Mouse (Mus musculus) CD4-positive, CD25-positive, alpha-beta regulatory T cell, adult 2 months (primary cell): ENCODE measurements at regions not wholly inside any gene's neighbourhood (a gene's known extent, or its start where the extent isn't known, plus 50 kb on each side); places are given as distances from the start of the nearest gene placed in this dataset.

ENCODE experiments used
- DNase-seq: peaks from one replicate; pipeline ENCODE4 v3.0.0-alpha.2; 2012; ENCODE audit warnings: low read depth, low spot score

- DNase-seq, result no peak
Measured at GRCm38 (mm10) chr11:111820356-111820755, 754.4 kb downstream of the Kcnj2 start.

GRCm38 (mm10) chr11:111828455-111828854 lies 762.5 kb downstream of the Kcnj2 start:
- DNase-seq, result no peak

GRCm38 (mm10) chr11:111838996-111839395 lies 773.0 kb downstream of the Kcnj2 start:
- no peak for DNase-seq

GRCm38 (mm10) chr11:111843728-111844258 lies 777.8 kb downstream of the Kcnj2 start:
- no peak for DNase-seq

- no peak for DNase-seq
Measured at GRCm38 (mm10) chr11:111844382-111845027, 778.5 kb downstream of the Kcnj2 start.

GRCm38 (mm10) chr11:111857288-111857687 lies 791.3 kb downstream of the Kcnj2 start:
- no peak for DNase-seq

- no peak for DNase-seq
Measured at GRCm38 (mm10) chr11:111858111-111858510, 792.1 kb downstream of the Kcnj2 start.

GRCm38 (mm10) chr11:111865143-111865542 lies 799.2 kb downstream of the Kcnj2 start:
- DNase-seq, result no peak

GRCm38 (mm10) chr11:111875406-111875805 lies 809.4 kb downstream of the Kcnj2 start:
- no peak for DNase-seq

- no peak for DNase-seq
Measured at GRCm38 (mm10) chr11:111880146-111880545, 814.2 kb downstream of the Kcnj2 start.

GRCm38 (mm10) chr11:111890026-111890425 lies 824.1 kb downstream of the Kcnj2 start:
- DNase-seq, result no peak

- DNase-seq, result no peak
Measured at GRCm38 (mm10) chr11:111893861-111894260, 827.9 kb downstream of the Kcnj2 start.

GRCm38 (mm10) chr11:111895221-111896200 lies 829.5 kb downstream of the Kcnj2 start:
- no peak for DNase-seq

- DNase-seq, result no peak
Measured at GRCm38 (mm10) chr11:111897001-111897400, 831.0 kb downstream of the Kcnj2 start.

- no peak for DNase-seq
Measured at GRCm38 (mm10) chr11:111904086-111904485, 838.1 kb downstream of the Kcnj2 start.

GRCm38 (mm10) chr11:111913891-111914290 lies 847.9 kb downstream of the Kcnj2 start:
- DNase-seq, result no peak

- no peak for DNase-seq
Measured at GRCm38 (mm10) chr11:111926336-111926735, 855.7 kb upstream of the Sox9 start.

- DNase-seq, result no peak
Measured at GRCm38 (mm10) chr11:111929366-111929765, 852.7 kb upstream of the Sox9 start.

GRCm38 (mm10) chr11:111932052-111932451 lies 850.0 kb upstream of the Sox9 start:
- DNase-seq, result no peak

- DNase-seq, result no peak
Measured at GRCm38 (mm10) chr11:111944282-111944681, 837.7 kb upstream of the Sox9 start.

GRCm38 (mm10) chr11:111945806-111946205 lies 836.2 kb upstream of the Sox9 start:
- DNase-seq, result no peak

GRCm38 (mm10) chr11:111947671-111948070 lies 834.4 kb upstream of the Sox9 start:
- no peak for DNase-seq
